Mouse (Mus musculus) heart, embryonic 16.5 days (tissue): ENCODE data around the gene Ppp5c. TPM values are rescaled to one million over a fixed set of nuclear protein-coding genes. Genes with fewer than 3 reads are reported as not detected.
"Not testable (repeated sequence)": the region's sequence is repeated elsewhere in the genome, so short reads cannot be mapped to it uniquely, and the experiment has no call there.

Experiments used
- ATAC-seq: fragments of 200-750 bp; cut with Nextera tagmentation; replicated peaks from 2 replicates; pipeline ENCODE4 v1.8.0; 2017; ENCODE audit warnings: moderate number of reproducible peaks; ENCODE audit not compliant: insufficient read depth, low FRiP score; ENCODE audit errors: extremely low read depth
- H3K27ac ChIP-seq: fragments of 300-500 bp; sonication (generic); 2 replicates; pipeline ENCODE4 v1.5.1; 2014; ENCODE audit warnings: mild to moderate bottlenecking, low read length, control low read depth, moderate library complexity
- H3K27me3 ChIP-seq: fragments of 300-500 bp; sonication (generic); 2 replicates; pipeline ENCODE4 v1.6.1; 2014; ENCODE audit warnings: low read length, mixed read lengths; ENCODE audit not compliant: control insufficient read depth, insufficient read depth
- H3K36me3 ChIP-seq: fragments of 300-500 bp; sonication (generic); 2 replicates; pipeline ENCODE4 v1.6.1; 2014; ENCODE audit not compliant: control insufficient read depth, insufficient read depth
- H3K4me1 ChIP-seq: fragments of 300-500 bp; sonication (generic); 2 replicates; pipeline ENCODE4 v1.6.1; 2014; ENCODE audit warnings: low read length, mixed read lengths; ENCODE audit not compliant: control insufficient read depth, insufficient read depth
- H3K4me2 ChIP-seq: fragments of 300-500 bp; sonication (generic); 2 replicates; pipeline ENCODE4 v1.6.1; 2014; ENCODE audit warnings: low read depth, mild to moderate bottlenecking, control low read depth, low read length
- H3K4me3 ChIP-seq: fragments of 300-500 bp; sonication (generic); 2 replicates; pipeline ENCODE4 v1.5.1; 2014; ENCODE audit warnings: mild to moderate bottlenecking, control low read depth, low read length
- H3K9ac ChIP-seq: fragments of 300-500 bp; sonication (generic); 2 replicates; pipeline ENCODE4 v1.6.1; 2014; ENCODE audit warnings: low read length, control low read depth
- H3K9me3 ChIP-seq: fragments of 300-500 bp; sonication (generic); replicated peaks from 2 replicates; pipeline ENCODE4 v1.6.1; 2016; ENCODE audit warnings: low read length; ENCODE audit not compliant: control insufficient read depth
- WGBS: fragments of 180-500 bp; shearing (Covaris S2); extraction: QIAGEN DNeasy Blood & Tissue Kit; methylation state at CpG from one replicate; pipeline ENCODE4 v1.1.7; 2014; 5-methylcytosine and 5-hydroxymethylcytosine counted together
- polyA plus RNA-seq: library from polyadenylated mRNA; unstranded; fragments of >200 nt; fragmentation: Nextera tagmentation; extraction: Ambion mirVana; gene quantifications from 2 replicates; pipeline ENCODE4 v1.2.1, GENCODE M21; 2015

Ppp5c gene
- 105 and 108 TPM in 2 replicates for polyA plus RNA-seq

DNA sequence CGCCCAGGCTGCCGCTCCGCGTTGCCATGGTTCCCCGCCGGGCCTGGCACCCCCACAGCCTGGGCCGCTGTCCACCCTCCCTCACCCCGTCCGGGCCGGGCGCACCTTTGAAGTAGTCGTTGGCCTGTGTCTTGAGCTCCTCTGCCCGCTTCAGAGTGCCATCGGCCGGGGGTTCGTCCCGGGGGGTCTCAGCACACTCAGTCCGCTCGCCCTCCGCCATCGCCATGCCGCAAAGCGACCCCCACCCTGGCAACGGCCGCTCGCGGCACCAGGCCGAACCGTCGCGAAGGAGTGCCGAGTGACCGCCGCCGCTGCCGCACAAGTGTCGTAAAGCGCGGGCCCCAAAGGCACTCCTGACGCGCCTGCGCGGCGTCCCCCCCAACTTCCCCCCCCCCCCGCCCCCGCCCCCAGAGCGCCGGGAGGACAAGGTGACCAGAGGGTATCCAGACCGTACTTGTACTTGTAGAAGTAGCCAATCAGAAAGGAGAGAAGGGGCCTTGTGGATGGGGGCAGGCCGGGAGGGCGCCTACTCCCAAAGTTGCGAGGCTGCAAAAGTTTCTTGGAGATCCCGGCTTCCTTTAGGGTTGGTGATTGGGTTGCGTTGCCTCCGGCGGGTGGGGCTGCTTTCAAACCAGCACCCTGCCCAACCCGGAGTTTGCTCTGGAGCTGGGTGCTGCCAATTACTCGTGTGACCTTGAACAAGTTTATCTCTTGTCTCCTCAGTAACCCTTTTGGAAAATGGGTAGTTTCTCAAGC, at the start of gene Ppp5c:
Gene Ppp5c, minus strand, starts transcription at position 337 of the 756 bp plus-strand sequence.
- Histone ChIP-seq H3K27ac (peak within 1 kb of the TSS; percentile 96), H3K27me3 (no peaks in the 10 kb centered on the region), H3K4me3 (peak within 1 kb of the TSS; percentile 97), H3K4me1 (peaks cover 49% of the 10 kb centered on the region), H3K4me2 (peak within 1 kb of the TSS; percentile 88), H3K9me3 (no peaks in the 10 kb centered on the region), H3K9ac (peak within 1 kb of the TSS; percentile 94), H3K36me3 (peaks cover 6% of the 10 kb centered on the region)
- ATAC-seq = peak; percentile 86
- WGBS = under 1% methylated on average over 56 of the region's 58 CpGs

DNA sequence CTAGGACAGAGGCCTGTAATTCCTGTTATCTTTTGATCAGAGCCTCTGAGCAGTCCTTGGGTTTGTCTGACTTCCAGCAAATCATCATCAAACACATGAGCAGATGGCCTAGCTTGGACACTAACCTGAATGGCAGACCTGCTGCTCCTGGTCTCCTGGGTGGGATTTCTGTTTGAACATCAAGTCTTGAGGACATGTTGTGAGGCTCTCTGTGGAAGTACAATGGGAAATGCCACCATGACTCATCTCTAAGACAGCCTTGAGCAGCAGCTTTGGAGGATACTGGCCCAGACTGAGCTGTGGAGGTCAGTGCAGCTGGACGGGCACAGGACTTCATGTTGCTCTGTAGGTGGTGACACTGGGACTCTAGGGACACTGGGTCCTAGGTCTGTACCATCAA, 48.8 kb upstream of the Ppp5c start:
- no peaks in the 10 kb centered on the region for H3K4me1 ChIP-seq
- H3K4me2 ChIP-seq = no peak overlapping the region
- no peak overlapping the region for H3K27ac ChIP-seq
- H3K9ac ChIP-seq = no peak overlapping the region
- no peaks in the 10 kb centered on the region for H3K27me3 ChIP-seq
- no peak for ATAC-seq
- H3K36me3 ChIP-seq = no peaks in the 10 kb centered on the region
- WGBS = 77% methylated on average over 1 of the region's 1 CpGs
- no peaks in the 10 kb centered on the region for H3K9me3 ChIP-seq
- H3K4me3 ChIP-seq = no peak overlapping the region

DNA sequence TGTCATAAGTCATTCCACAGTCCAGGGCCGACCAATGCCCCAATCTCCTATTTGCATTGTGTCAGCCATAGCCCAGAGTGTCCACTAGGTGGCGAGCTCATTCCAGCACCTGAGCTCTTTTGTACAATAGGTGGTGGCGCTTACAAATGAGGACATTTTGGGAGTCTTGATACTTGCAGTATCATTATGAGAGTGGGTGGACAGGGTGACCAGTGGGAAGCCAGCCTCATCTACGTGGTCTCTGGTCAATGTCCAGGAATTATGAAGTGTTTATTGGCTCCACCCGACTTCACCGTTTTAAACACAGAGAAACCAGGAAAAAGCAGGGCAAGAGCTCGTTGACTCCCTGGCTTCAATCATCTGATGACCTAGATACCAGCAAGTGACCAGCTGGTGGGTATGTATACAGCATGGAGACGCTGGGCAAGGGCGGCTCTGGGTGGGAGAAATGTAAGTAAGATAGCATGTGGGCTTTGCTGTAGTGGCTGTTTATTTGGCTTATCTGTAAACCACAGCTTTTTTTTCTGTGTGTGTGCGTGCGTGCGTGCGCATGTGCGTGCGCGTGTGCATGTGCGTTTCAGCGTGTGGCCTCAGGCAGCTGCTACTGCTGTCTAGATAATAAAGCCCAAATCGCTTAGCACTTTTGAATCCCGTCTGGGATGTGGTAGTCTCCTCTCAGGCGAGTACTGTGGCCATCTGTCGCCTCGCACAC, 46.3 kb upstream of the Ppp5c start, which contains the start of gene Psg16:
Gene Psg16, plus strand, starts transcription at position 137 of the 712 bp plus-strand sequence.
- ATAC-seq = no peak
- Histone ChIP-seq H3K27ac (no peak within 1 kb of the TSS), H3K9me3 (no peaks in the 10 kb centered on the region), H3K4me3 (no peak within 1 kb of the TSS), H3K27me3 (no peaks in the 10 kb centered on the region), H3K9ac (no peak within 1 kb of the TSS), H3K4me1 (no peaks in the 10 kb centered on the region), H3K4me2 (no peak within 1 kb of the TSS), H3K36me3 (no peaks in the 10 kb centered on the region)
- WGBS = 59% methylated on average over 23 of the region's 23 CpGs

DNA sequence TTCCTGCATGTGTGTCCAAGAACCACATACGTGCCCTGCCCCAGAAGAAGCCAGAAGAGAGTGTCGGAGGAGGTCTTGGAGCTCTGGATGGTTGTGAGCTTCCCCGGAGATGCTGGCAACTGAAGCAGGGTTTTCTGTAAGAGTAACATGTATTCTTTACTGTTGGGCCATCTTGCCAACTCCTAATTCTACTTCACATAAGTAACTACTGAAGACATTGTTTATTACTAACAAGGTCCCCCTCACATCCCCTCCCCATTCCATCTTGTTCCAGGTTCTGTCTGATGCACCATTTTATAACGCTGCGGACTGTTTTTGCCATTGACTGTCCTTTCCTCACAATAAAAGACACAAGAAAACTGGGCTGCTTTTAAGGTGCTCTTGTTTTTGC, 45.8 kb upstream of the Ppp5c start:
- H3K9me3 ChIP-seq = no peaks in the 10 kb centered on the region
- H3K27ac ChIP-seq = no peak overlapping the region
- H3K36me3 ChIP-seq = no peaks in the 10 kb centered on the region
- H3K4me2 ChIP-seq = no peak overlapping the region
- ATAC-seq = no peak
- H3K27me3 ChIP-seq = no peaks in the 10 kb centered on the region
- 53% methylated on average over 5 of the region's 5 CpGs for WGBS
- H3K4me3 ChIP-seq = no peak overlapping the region
- H3K9ac ChIP-seq = no peak overlapping the region
- no peaks in the 10 kb centered on the region for H3K4me1 ChIP-seq

DNA sequence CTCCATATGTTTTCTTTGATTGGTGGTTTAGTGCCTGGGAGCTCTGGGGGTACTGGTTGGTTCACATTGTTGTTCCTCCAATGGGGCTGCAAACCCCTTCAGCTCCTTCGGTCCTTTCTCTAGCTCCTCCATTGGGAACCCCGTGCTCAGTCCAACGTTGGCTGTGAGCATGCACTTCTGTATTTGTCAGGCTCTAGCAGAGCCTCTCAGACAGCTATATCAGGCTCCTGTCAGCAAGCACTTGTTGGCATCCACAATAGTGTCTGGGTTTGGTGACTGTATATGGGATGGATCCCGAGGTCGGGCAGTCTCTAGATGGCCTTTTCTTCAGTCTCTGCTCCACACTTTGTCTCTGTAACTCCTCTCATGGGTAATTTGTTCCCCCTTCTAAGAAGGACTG, 39.9 kb upstream of the Ppp5c start:
- 32% methylated on average over 5 of the region's 5 CpGs for WGBS
- not testable (repeated sequence) for H3K4me3 ChIP-seq, H3K36me3 ChIP-seq, H3K9ac ChIP-seq, H3K27me3 ChIP-seq, H3K9me3 ChIP-seq, H3K4me2 ChIP-seq
- H3K4me1 ChIP-seq = peaks cover 12% of the 10 kb centered on the region
- 0 out of 2 replicates have a peak, but pooled peaks have one; percentile 19 for ATAC-seq
- H3K27ac ChIP-seq = 0 out of 2 replicates have a peak overlapping the region, but pooled peaks have one; percentile 35

DNA sequence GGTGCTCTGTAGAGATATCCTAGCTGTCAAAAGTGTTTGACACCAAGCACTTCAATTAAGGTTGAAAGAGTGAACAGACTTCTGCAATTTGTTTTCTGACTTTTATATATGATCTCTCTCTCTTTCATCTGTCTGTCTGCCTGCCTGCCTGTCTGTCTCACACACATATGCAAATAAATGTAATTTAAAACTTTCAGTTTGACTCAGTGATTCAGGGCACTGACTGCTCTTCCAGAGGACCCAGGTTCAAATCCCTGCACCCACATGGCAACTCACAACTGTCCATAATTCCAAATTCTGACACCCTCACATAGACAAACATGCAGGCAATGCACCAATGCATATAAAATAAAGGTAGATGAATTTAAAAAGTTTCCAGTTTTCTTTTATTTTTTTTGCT, 39.3 kb upstream of the Ppp5c start:
- H3K27ac ChIP-seq = no peak overlapping the region
- no peak for ATAC-seq

DNA sequence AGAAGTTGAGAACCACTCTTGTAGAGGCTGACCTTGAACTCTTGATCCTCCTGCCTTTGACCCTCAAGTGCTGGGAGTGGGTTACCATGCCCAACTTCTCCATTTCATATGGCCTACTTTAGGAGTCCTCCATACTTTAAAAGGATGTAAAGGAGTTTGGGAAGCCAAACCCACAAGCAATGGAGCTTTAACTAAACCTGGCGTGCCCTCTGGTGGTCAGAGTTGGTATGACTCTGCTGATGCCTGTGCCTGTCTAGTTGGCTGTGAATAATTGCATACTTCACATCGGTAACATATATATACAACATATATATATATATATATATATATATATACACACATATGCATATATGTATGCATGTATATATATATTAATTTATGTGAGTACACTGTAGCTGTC, 38.7 kb upstream of the Ppp5c start:
- Histone ChIP-seq H3K27me3 (no peaks in the 10 kb centered on the region), H3K27ac (no peak overlapping the region), H3K4me1 (peaks cover 13% of the 10 kb centered on the region), H3K36me3 (no peaks in the 10 kb centered on the region), H3K9ac (no peak overlapping the region), H3K9me3 (no peaks in the 10 kb centered on the region), H3K4me3 (no peak overlapping the region), H3K4me2 (no peak overlapping the region)
- WGBS = 2% methylated on average over 2 of the region's 2 CpGs
- no peak for ATAC-seq

More for the DNA sequence above, 39.3 kb upstream of the Ppp5c start:
- no peak overlapping the region for H3K4me2 ChIP-seq
- no peaks in the 10 kb centered on the region for H3K27me3 ChIP-seq
- H3K4me3 ChIP-seq = no peak overlapping the region
- peaks cover 13% of the 10 kb centered on the region for H3K4me1 ChIP-seq
- no peak overlapping the region for H3K9ac ChIP-seq
- no peaks in the 10 kb centered on the region for H3K36me3 ChIP-seq
- H3K9me3 ChIP-seq = no peaks in the 10 kb centered on the region

DNA sequence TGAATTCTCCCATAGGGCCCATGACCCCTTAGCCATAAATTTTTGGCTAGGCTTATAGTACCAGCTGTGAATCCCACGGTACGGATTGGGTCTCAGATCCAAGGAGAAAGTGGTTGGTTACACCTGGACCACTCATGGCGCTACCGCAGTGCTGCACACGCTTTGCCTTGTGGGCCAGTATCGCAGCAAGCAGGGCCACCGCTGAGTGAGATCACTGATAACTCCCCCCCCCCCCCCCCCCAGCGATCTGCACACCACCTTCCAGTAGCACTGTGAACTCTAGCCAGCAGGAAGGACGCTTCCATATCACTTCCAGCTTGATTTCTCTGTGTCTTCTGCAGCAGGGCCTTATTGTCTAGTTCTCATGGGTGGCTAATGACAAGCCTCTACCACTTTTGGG, 37.9 kb upstream of the Ppp5c start:
- ATAC-seq = no peak
- 73% methylated on average over 8 of the region's 9 CpGs for WGBS
- Histone ChIP-seq H3K4me3 (no peak overlapping the region), H3K27ac (no peak overlapping the region), H3K4me1 (peaks cover 13% of the 10 kb centered on the region), H3K9me3 (no peaks in the 10 kb centered on the region), H3K4me2 (no peak overlapping the region), H3K36me3 (no peaks in the 10 kb centered on the region), H3K27me3 (no peaks in the 10 kb centered on the region), H3K9ac (no peak overlapping the region)

DNA sequence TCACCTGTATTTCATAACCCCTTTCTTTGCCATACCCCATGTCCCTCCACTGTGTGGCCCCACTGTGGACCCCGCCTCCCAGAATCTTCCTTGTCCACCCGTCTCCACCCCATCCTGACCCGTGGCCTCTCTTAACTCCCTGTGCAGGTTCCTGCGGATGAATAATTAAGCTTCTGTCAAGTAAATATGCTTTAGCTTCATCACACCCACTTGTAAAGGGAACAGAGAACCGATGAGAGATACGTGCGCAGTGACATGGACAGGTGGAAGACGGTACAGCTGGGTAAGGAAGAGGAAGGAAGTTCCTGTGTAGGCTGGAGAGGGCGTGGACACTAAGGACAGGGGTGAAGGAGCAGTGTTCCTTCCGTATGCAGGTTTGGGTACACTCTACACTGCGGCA, 35.1 kb upstream of the Ppp5c start:
- ATAC-seq = no peak
- Histone ChIP-seq H3K27me3 (no peaks in the 10 kb centered on the region), H3K4me2 (peak overlapping the region; percentile 96), H3K4me1 (peaks cover 30% of the 10 kb centered on the region), H3K4me3 (peak overlapping the region; percentile 71), H3K36me3 (no peaks in the 10 kb centered on the region), H3K9ac (peak overlapping the region; percentile 87), H3K9me3 (no peaks in the 10 kb centered on the region), H3K27ac (peak overlapping the region; percentile 100)
- 7% methylated on average over 11 of the region's 11 CpGs for WGBS
